Mouse (Mus musculus) G1E (cell line): ENCODE data around the gene Zgpat. TPM values are rescaled to one million over a fixed set of nuclear protein-coding genes. Genes with fewer than 3 reads are reported as not detected.

Source experiments
- ATAC-seq: 2 replicates; pipeline ENCODE4 v1.8.0; 2016; ENCODE audit warnings: mild to moderate bottlenecking; ENCODE audit not compliant: insufficient number of reproducible peaks, poor library complexity, low FRiP score, severe bottlenecking; ENCODE audit errors: extremely low read depth
- DNase-seq: peaks from one replicate; pipeline ENCODE4 v3.0.0; 2012; ENCODE audit warnings: low spot score
- H3K27me3 ChIP-seq: 2 replicates; pipeline ENCODE4 v1.6.1; 2012; ENCODE audit warnings: mild to moderate bottlenecking, low read length, inconsistent platforms; ENCODE audit not compliant: insufficient read depth
- H3K36me3 ChIP-seq: replicated peaks from 2 replicates; pipeline ENCODE3; 2012; ENCODE audit warnings: mild to moderate bottlenecking, inconsistent platforms
- H3K4me1 ChIP-seq: 2 replicates; pipeline ENCODE4 v1.6.1; 2012; ENCODE audit warnings: low read depth, low read length, inconsistent platforms, mixed read lengths; ENCODE audit not compliant: insufficient read depth
- H3K4me3 ChIP-seq: 2 replicates; pipeline ENCODE4 v1.5.1; 2012; ENCODE audit warnings: low read depth, mild to moderate bottlenecking, inconsistent platforms, low read length, moderate library complexity, mixed read lengths
- H3K9me3 ChIP-seq: replicated peaks from 2 replicates; pipeline ENCODE4 v1.6.1; 2012; ENCODE audit warnings: inconsistent platforms
- CTCF ChIP-seq: IDR thresholded peaks from 2 replicates; pipeline ENCODE4 v1.5.1; 2012; ENCODE audit warnings: low read depth, low read length, inconsistent platforms, mixed read lengths
- GATA1 ChIP-seq: IDR thresholded peaks from 2 replicates; pipeline ENCODE4 v1.6.1; 2012; ENCODE audit warnings: borderline replicate concordance, low read length, inconsistent platforms, mixed read lengths
- GATA2 ChIP-seq: IDR thresholded peaks from 2 replicates; pipeline ENCODE4 v1.6.1; 2012; ENCODE audit warnings: low read depth, low read length, inconsistent platforms, borderline replicate concordance
- POLR2AphosphoS5 ChIP-seq: IDR thresholded peaks from 2 replicates; pipeline ENCODE4 v1.6.1; 2012; ENCODE audit warnings: low read depth, low read length, inconsistent platforms; ENCODE audit not compliant: insufficient replicate concordance
- TAL1 ChIP-seq: conservative IDR thresholded peaks from 2 replicates; pipeline ENCODE4 v1.6.1; 2012; ENCODE audit warnings: low read depth, low read length, inconsistent platforms, mixed read lengths
- polyA plus RNA-seq: library from polyadenylated mRNA; stranded (reverse); fragments of >175 nt; gene quantifications from 2 replicates; pipeline ENCODE4 v1.2.3, GENCODE M21; 2012
- total RNA-seq, 2 experiments: library from RNA; stranded (forward) in 1 of 2; stranded (reverse) in 1 of 2; fragments of 200-1000 nt in 1 of 2; fragments of >200 nt in 1 of 2; fragmentation: Nextera tagmentation in 1 of 2; gene quantifications; 2 replicates each; pipeline ENCODE4 v1.2.3; 2014 to 2017

Zgpat gene
- total and polyA plus RNA-seq, 3 experiments: 22.2 to 40.5 (median 28.1) TPM

GRCm38 (mm10) chr2:181391022-181391421, 26.3 kb downstream of the Zgpat start:
- Histone ChIP-seq H3K4me1 (no peaks in the 10 kb centered on the region), H3K36me3 (peaks cover 25% of the 10 kb centered on the region)

DNA sequence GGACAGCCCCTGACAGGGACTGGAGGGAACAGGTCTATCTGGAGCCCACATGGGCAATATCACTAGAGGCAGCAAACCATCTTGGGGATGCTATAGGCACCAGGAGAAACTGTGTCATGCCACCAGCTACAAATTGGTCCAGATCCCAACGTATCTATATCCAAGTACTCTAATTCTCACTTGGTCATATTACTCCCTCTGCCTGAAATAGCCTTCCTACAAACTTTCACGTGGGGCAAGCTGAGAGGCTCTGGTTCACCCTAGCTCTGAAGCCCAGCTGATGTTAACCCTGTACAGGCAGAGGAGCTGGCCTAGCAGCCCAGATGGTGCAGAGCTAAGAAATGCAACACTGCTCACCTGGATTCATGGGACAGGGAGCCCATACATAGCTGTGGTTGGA, 26.8 kb downstream of the Zgpat start:
- H3K36me3 ChIP-seq: peaks cover 19% of the 10 kb centered on the region
- TF ChIP-seq GATA1 (no peak), CTCF (no peak), TAL1 (no peak), POLR2AphosphoS5 (no peak), GATA2 (no peak)
- no peak overlapping the region for H3K4me3 ChIP-seq
- peaks cover 11% of the 10 kb centered on the region for H3K27me3 ChIP-seq
- ATAC-seq: no peak
- DNase-seq: no peak
- no peaks in the 10 kb centered on the region for H3K4me1 ChIP-seq
- no peaks in the 10 kb centered on the region for H3K9me3 ChIP-seq

More at GRCm38 (mm10) chr2:181391022-181391421, 26.3 kb downstream of the Zgpat start:
- Histone ChIP-seq H3K27me3 (peaks cover 11% of the 10 kb centered on the region), H3K4me3 (no peak overlapping the region), H3K9me3 (no peaks in the 10 kb centered on the region)
- ATAC-seq (no peak), DNase-seq (no peak)
- TF ChIP-seq GATA2: no peak
- no peak for TF ChIP-seq TAL1
- no peak for TF ChIP-seq POLR2AphosphoS5
- TF ChIP-seq GATA1: no peak
- TF ChIP-seq CTCF: no peak

DNA sequence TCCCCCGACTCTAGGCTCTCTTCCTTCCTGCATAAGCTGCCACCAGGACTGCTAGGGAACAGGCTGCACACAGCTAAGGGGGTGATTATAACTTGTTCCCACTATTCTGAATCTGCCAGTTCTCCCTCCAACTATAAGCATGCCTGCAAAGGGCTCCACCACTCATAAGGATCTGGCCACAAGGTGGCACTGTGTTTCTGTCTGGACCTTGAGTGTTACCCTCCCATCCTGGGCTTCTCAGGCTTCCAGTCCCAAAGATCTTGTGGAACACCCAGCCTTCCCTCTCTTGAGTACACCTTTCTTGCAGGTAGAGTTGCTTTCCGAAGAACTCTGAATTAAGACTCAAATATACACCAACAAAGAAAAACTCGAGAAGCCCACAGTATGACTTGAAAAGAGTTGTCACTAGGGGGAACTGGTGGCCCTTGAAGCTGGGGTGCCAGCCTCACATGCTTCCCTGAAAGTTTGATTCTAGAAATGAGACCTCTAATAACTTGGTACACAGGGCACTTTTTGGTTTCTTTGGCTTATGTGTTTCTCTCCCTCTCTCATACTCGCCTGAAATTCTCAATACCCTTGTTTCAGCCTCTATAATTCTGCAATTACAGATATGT, 28.0 kb downstream of the Zgpat start:
- peaks cover 16% of the 10 kb centered on the region for H3K27me3 ChIP-seq
- peaks cover 9% of the 10 kb centered on the region for H3K36me3 ChIP-seq
- no peak overlapping the region for H3K4me3 ChIP-seq
- H3K9me3 ChIP-seq: no peaks in the 10 kb centered on the region
- TF ChIP-seq GATA2 (no peak), CTCF (peak; percentile 73), POLR2AphosphoS5 (no peak), TAL1 (no peak)
- ATAC-seq (peak; percentile 54; the same call in 1 of the 2 replicates), DNase-seq (peak; percentile 74)
- H3K4me1 ChIP-seq: no peaks in the 10 kb centered on the region

DNA sequence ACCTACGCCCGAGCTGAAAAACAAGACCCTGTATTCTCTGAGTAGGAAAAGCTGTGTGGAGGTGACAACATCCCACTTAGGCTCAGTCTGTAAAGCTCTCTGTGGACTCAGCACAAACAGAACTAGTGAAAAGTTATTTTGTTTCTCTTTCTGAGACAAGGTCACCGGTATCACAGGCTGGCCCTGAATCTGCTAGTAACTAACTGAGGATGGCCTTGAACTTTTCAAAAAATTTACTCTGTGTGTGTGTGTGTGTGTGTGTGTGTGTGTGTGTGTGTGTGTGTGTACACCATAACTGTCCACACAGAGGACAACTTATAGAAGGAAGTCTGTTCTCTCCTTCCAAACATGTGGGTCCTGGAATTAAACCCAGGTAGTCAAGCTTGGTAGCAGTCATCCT, 29.4 kb downstream of the Zgpat start:
- H3K36me3 ChIP-seq: peaks cover 6% of the 10 kb centered on the region
- no peak overlapping the region for H3K4me3 ChIP-seq
- TF ChIP-seq GATA1 (no peak), POLR2AphosphoS5 (no peak), TAL1 (no peak), CTCF (no peak), GATA2 (no peak)
- DNase-seq (no peak), ATAC-seq (no peak)
- peaks cover 16% of the 10 kb centered on the region for H3K27me3 ChIP-seq
- no peaks in the 10 kb centered on the region for H3K4me1 ChIP-seq
- no peaks in the 10 kb centered on the region for H3K9me3 ChIP-seq

DNA sequence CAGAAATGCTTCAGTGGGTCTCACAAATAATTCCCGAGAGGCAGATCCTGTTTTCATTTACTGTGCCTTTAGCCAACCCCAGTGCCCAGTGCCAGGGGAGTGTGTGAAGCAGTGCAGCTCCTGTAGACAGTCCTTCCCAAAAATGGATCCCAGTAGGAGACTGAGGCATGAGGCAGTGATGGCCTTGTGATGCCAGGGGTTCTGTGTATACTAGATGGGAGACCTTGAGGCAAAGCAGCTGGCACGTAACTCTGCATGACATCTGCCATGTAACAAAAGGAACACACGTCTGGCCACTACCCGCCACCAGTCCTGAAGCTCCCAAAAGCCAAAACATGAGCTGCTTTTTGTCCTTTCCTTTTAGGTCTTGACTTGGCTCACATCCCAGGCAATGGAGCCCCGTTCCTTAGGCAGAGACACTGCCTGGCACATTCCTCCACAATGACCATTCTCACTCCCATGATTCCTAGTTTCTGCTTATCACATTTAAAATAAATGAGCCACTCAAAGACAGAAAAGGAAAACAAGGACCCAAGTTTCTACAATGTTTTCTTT, 32.6 kb downstream of the Zgpat start:
- H3K27me3 ChIP-seq: peaks cover 16% of the 10 kb centered on the region
- H3K9me3 ChIP-seq: no peaks in the 10 kb centered on the region
- ATAC-seq: no peak
- TF ChIP-seq GATA1: no peak
- no peak for TF ChIP-seq POLR2AphosphoS5
- no peak for TF ChIP-seq TAL1
- no peak for TF ChIP-seq CTCF
- TF ChIP-seq GATA2: no peak
- no peaks in the 10 kb centered on the region for H3K4me1 ChIP-seq
- DNase-seq: no peak
- H3K4me3 ChIP-seq: no peak overlapping the region
- no peaks in the 10 kb centered on the region for H3K36me3 ChIP-seq

GRCm38 (mm10) chr2:181401497-181401896, 36.8 kb downstream of the Zgpat start:
- Histone ChIP-seq H3K36me3 (no peaks in the 10 kb centered on the region), H3K4me1 (no peaks in the 10 kb centered on the region), H3K27me3 (peaks cover 19% of the 10 kb centered on the region; the same call in 1 of the 2 replicates), H3K9me3 (no peaks in the 10 kb centered on the region), H3K4me3 (no peak overlapping the region)
- DNase-seq: no peak
- TF ChIP-seq CTCF: no peak
- no peak for TF ChIP-seq GATA2
- TF ChIP-seq TAL1: no peak
- no peak for TF ChIP-seq GATA1
- TF ChIP-seq POLR2AphosphoS5: no peak
- ATAC-seq: no peak

GRCm38 (mm10) chr2:181403722-181404121, 39.0 kb downstream of the Zgpat start:
- Histone ChIP-seq H3K4me3 (no peak overlapping the region), H3K9me3 (no peaks in the 10 kb centered on the region), H3K27me3 (peaks cover 15% of the 10 kb centered on the region; the same call in 1 of the 2 replicates), H3K4me1 (no peaks in the 10 kb centered on the region), H3K36me3 (no peaks in the 10 kb centered on the region)
- TF ChIP-seq POLR2AphosphoS5 (no peak), GATA2 (no peak), GATA1 (no peak), CTCF (no peak), TAL1 (no peak)
- ATAC-seq (no peak), DNase-seq (no peak)
